Mouse (Mus musculus): Measurements from ENCODE around the gene Kcnma1.

- no peak for TF ChIP-seq POLR2A (IDR thresholded peaks at IDR 0.05; ENCODE audit: low read depth, low read length)
- TF ChIP-seq CTCF (IDR thresholded peaks at IDR 0.05; ENCODE audit: extremely low read depth, insufficient read depth, insufficient read length, insufficient replicate concordance) = no peak
Measured at GRCm38 (mm10) chr14:23710954-23711353, 303.3 kb downstream of the Kcnma1 start.
